Mouse (Mus musculus): ENCODE data around the gene Rbak. TPM values are rescaled to one million over a fixed set of nuclear protein-coding genes. Genes with fewer than 3 reads are reported as not detected.
"Not testable (repeated sequence)": the region's sequence is repeated elsewhere in the genome, so short reads cannot be mapped to it uniquely, and the experiment has no call there.

Rbak gene
- polyA plus RNA-seq, 1 experiment = 5.2 TPM

DNA sequence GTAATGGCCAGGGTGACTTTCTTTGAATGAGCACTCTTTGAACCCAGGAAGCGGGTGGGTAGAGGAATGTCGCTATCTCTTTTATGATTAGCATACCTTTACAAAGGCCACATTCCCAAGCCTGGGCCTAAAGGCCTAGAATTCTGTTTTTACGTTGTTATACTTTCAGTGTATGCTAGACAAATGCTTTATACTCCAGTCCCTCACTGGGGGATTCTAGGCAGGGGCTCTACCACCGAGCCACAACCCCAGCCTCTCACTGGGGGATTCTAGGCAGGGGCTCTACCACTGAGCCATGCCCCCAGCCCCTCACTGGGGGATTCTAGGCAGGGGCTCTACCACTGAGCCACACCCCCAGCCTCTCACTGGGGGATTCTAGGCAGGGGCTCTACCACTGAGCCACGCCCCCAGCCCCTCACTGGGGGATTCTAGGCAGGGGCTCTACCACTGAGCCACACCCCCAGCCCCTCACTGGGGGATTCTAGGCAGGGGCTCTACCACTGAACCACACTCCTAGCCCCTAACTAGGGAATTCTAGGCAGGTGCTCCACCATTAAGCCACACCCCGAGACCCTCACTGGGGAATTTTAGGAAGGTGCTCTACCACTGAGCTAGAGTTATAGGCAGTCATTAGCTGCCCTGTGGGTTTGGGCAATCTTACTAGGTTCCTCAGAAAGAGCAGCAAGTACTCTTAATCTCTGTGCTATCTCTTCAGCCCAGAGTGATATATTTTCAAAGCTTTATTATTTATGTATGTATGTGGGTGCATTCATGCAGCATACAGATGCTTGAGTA, 46.2 kb downstream of the Rbak start:
- not testable (repeated sequence) for DNase-seq (ENCODE audit: low read depth)

GRCm38 (mm10) chr5:143132935-143133514, 47.5 kb downstream of the Rbak start:
- DNase-seq (ENCODE audit: low read depth) = no peak

DNA sequence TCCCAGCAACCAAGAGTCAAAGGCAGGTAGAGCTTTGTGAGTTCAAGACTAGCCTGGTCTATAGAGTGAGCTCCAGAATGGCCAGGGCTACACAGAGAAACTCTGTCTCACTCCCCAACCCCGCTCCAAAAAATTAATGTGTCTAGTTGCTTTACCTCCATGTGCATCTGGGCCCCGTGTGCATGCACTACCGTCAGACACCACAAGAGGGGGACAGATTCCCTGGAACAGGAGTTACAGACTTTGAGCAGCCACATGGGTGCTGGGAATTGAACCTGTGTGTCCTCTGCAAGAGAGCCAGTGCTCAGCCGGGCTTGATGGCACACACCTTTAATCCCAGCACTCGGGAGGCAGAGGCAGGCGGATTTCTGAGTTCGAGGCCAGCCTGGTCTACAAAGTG, 50.2 kb downstream of the Rbak start:
- no peak for DNase-seq (ENCODE audit: low read depth)

DNA sequence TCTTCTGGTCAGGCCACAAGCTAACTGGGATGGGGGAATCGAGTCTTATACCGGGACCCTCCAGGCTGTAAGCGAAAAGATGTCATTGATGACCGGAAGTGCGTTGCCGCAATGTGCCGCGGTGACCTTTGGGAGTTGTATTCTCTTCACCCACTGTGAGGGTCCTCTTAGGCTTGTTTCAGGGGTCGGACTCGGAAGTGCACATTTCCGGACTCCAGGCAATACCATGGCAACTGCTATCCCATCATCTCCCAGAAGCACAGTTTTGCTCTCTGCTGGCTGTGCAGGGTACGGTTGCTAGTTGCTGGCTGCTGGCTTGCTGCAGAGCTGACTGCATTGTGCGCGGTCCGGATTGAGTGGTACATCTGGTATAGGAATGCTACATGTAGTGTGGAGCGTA, 51.5 kb downstream of the Rbak start:
- no peak for DNase-seq (ENCODE audit: low read depth)

DNA sequence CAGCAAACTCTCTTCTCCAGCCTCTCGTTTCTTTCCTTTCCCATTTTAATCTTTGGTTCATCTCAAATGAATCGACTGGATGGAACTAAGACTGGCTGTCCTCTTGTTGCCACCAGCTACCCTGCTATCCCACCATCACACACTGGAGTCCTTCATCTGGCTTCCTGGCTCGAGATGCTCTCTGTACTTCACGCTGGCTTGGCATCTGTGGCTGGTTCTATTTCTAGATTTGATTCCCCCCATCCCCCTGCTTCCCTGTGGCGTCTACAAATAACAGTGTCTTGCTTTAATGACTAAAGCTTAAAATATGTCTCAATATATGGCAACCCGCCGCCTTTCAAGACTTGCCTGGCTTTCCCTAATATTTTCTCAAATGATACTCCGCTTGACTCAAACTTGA, 52.7 kb downstream of the Rbak start:
- no peak for DNase-seq (ENCODE audit: low read depth)

DNA sequence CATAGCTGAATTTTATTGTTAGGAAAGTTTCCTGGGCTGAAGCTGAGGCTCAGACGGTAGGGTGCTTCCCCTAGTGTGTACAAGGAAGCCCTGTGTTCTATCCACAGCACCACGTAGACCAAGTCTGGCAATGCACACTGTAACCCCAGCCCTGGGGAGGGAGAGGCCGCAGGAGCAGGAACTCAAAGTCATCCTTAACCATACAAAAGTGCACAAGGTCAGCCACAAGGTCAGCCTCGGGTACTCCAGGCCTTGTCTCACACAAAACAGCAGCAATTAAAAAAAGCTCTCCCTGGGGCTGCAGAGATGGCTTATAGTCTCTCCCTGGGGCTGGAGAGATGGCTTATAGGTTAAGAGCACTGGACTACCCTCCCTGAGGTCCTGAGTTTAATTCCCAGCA, 53.7 kb downstream of the Rbak start:
- DNase-seq (ENCODE audit: low read depth) = no peak

GRCm38 (mm10) chr5:143126089-143126488, 54.5 kb downstream of the Rbak start:
- DNase-seq (ENCODE audit: low read depth) = no peak

GRCm38 (mm10) chr5:143125601-143126000, 55.0 kb downstream of the Rbak start:
- DNase-seq (ENCODE audit: low read depth) = no peak

- DNase-seq (ENCODE audit: low read depth) = peak; percentile 57
These were observed 55.7 kb downstream of the Rbak start for GRCm38 (mm10) chr5:143124805-143125378.

- no peak for DNase-seq (ENCODE audit: low read depth)
These were observed 57.9 kb downstream of the Rbak start for GRCm38 (mm10) chr5:143122673-143123072.

Other genes starting within 250 kb of the Rbak start
- gene Fscn1, start 220.4 kb downstream of the Rbak start, polyA plus RNA-seq (2012; rRNA removed) = 50.4 and 57.8 TPM in 2 replicates
- gene Rnf216, start 67.8 kb downstream of the Rbak start, polyA plus RNA-seq (2012; rRNA removed) = 20.6 and 21.5 TPM in 2 replicates
- not detected in 2 replicates for gene Olfr718-ps1, start 33.2 kb downstream of the Rbak start, polyA plus RNA-seq (2012; rRNA removed)
- gene Spdye4b, start 242 bp upstream of the Rbak start, polyA plus RNA-seq (2012; rRNA removed) = not detected in 2 replicates
- gene Spdye4a, start 46.1 kb upstream of the Rbak start, polyA plus RNA-seq (2012; rRNA removed) = not detected in 2 replicates
- gene Zfp12, start 54.4 kb upstream of the Rbak start, polyA plus RNA-seq (2012; rRNA removed) = 9.0 and 9.9 TPM in 2 replicates
- gene Zfp316, start 89.2 kb upstream of the Rbak start, polyA plus RNA-seq (2012; rRNA removed) = 10.2 and 15.0 TPM in 2 replicates
- gene Zfp853, start 112.8 kb upstream of the Rbak start, polyA plus RNA-seq (2012; rRNA removed) = 1.3 and 1.4 TPM in 2 replicates
- 12.8 and 17.7 TPM in 2 replicates for gene E130309D02Rik, start 134.6 kb upstream of the Rbak start, polyA plus RNA-seq (2012; rRNA removed)
- gene Zdhhc4, start 148.5 kb upstream of the Rbak start, polyA plus RNA-seq (2012; rRNA removed) = 110 and 118 TPM in 2 replicates
- gene Grid2ip, start 176.6 kb upstream of the Rbak start, polyA plus RNA-seq (2012; rRNA removed) = 0.03 TPM in 1 of 2 replicates, not detected in the other
- 147 and 188 TPM in 2 replicates for gene Kdelr2, start 223.1 kb upstream of the Rbak start, polyA plus RNA-seq (2012; rRNA removed)